Mouse (Mus musculus) MEL (cell line): ENCODE measurements around the gene Kcnb1.

ENCODE experiments used
- CHD2 ChIP-seq: IDR thresholded peaks from 2 replicates; pipeline ENCODE4 v1.6.1; 2011; ENCODE audit warnings: low read length, improper control_type of control experiment
- CTCF ChIP-seq, 3 experiments: IDR thresholded peaks in 2 of 3; conservative IDR thresholded peaks in 1 of 3; 2 replicates each; pipeline ENCODE4 v1.5.1; 2011 to 2012; ENCODE audit warnings: low read length in 3 of 3, low read depth in 2 of 3, mild to moderate bottlenecking in 2 of 3, improper control_type of control experiment in 1 of 3, inconsistent platforms in 1 of 3, mixed read lengths in 1 of 3, moderate library complexity in 1 of 3; ENCODE audit not compliant: control insufficient read depth in 1 of 3, insufficient read depth in 1 of 3, poor library complexity in 1 of 3, severe bottlenecking in 1 of 3
- ELF1 ChIP-seq: IDR thresholded peaks from 2 replicates; pipeline ENCODE4 v1.6.1; 2014; ENCODE audit warnings: low read depth, mild to moderate bottlenecking, inconsistent platforms, low read length, improper control_type of control experiment, moderate library complexity
- MXI1 ChIP-seq: IDR thresholded peaks from 2 replicates; pipeline ENCODE4 v1.6.1; 2011; ENCODE audit warnings: mild to moderate bottlenecking, low read depth, low read length, improper control_type of control experiment
- MYC ChIP-seq: IDR thresholded peaks from 2 replicates; pipeline ENCODE4 v1.6.1; 2011; ENCODE audit warnings: low read depth, mild to moderate bottlenecking, low read length, improper control_type of control experiment, moderate library complexity
- NRF1 ChIP-seq: IDR thresholded peaks from 2 replicates; pipeline ENCODE4 v1.6.1; 2014; ENCODE audit warnings: low read depth, mild to moderate bottlenecking, inconsistent platforms, low read length, improper control_type of control experiment, moderate library complexity; ENCODE audit not compliant: poor library complexity, insufficient read depth, severe bottlenecking
- POLR2A ChIP-seq, 2 experiments: IDR thresholded peaks; 2 replicates each; pipeline ENCODE4 v1.6.1; 2011 to 2012; ENCODE audit warnings: low read length in 2 of 2, mild to moderate bottlenecking in 2 of 2, control low read depth in 1 of 2, improper control_type of control experiment in 1 of 2, low read depth in 1 of 2, moderate library complexity in 1 of 2; ENCODE audit not compliant: control insufficient read depth in 1 of 2, insufficient read depth in 1 of 2, poor library complexity in 1 of 2
- SMC3 ChIP-seq: IDR thresholded peaks from 2 replicates; pipeline ENCODE4 v1.6.1; 2011; ENCODE audit warnings: low read depth, low read length, improper control_type of control experiment
- UBTF ChIP-seq: IDR thresholded peaks from 2 replicates; pipeline ENCODE4 v1.6.1; 2012; ENCODE audit warnings: low read depth, mild to moderate bottlenecking, inconsistent platforms, low read length, improper control_type of control experiment, moderate library complexity, borderline replicate concordance; ENCODE audit not compliant: insufficient read depth
- USF1 ChIP-seq: IDR thresholded peaks from 2 replicates; pipeline ENCODE4 v1.6.1; 2014; ENCODE audit warnings: low read depth, mild to moderate bottlenecking, inconsistent platforms, low read length, improper control_type of control experiment, moderate library complexity

GRCm38 (mm10) chr2:167219154-167219775, 29.3 kb upstream of the Kcnb1 start:
- TF ChIP-seq POLR2A (IDR thresholded peaks at IDR 0.05; ENCODE audit: control insufficient read depth in 1 of 2, insufficient read depth in 1 of 2, low read depth in 1 of 2, low read length in 2 of 2, poor library complexity in 1 of 2) = no peak
- peak; percentile 93 for TF ChIP-seq SMC3
- TF ChIP-seq CTCF (IDR thresholded peaks at IDR 0.05 in 2 of 3, conservative IDR thresholded peaks at IDR 0.05 in 1 of 3; ENCODE audit: control insufficient read depth in 1 of 3, insufficient read depth in 1 of 3, low read depth in 2 of 3, low read length in 3 of 3, poor library complexity in 1 of 3, severe bottlenecking in 1 of 3) = peak; percentile 91 to 97 (median 93)
- TF ChIP-seq MYC = 0 out of 2 replicates have a peak, but pooled peaks have one; percentile 24
- TF ChIP-seq USF1 = no peak
- no peak for TF ChIP-seq UBTF
- TF ChIP-seq CHD2 = no peak
- TF ChIP-seq NRF1 = no peak
- TF ChIP-seq ELF1 = no peak
- TF ChIP-seq MXI1 = no peak
